Mouse (Mus musculus): ENCODE measurements at regions not wholly inside any gene's neighbourhood (a gene's known extent, or its start where the extent isn't known, plus 50 kb on each side); places are given as distances from the start of the nearest gene placed in this dataset.

- TF ChIP-seq CTCF (conservative IDR thresholded peaks at IDR 0.05; ENCODE audit: insufficient read depth, insufficient read length, low read depth, low read length), result no peak
- TF ChIP-seq POLR2A (IDR thresholded peaks at IDR 0.05; ENCODE audit: low read depth, low read length), result no peak
Observed at GRCm38 (mm10) chr13:71657898-71658297, 305.6 kb downstream of the Irx1 start.
